Mouse (Mus musculus) heart, embryonic 11.5 days (tissue): ENCODE results near the gene Bcas3. TPM values are rescaled to one million over a fixed set of nuclear protein-coding genes. Genes with fewer than 3 reads are reported as not detected.

Experiments used
- ATAC-seq: fragments of 200-750 bp; cut with Nextera tagmentation; replicated peaks from 2 replicates; pipeline ENCODE4 v1.8.0; 2017; ENCODE audit warnings: moderate library complexity; ENCODE audit not compliant: insufficient number of reproducible peaks, low FRiP score, low TSS enrichment
- H3K27ac ChIP-seq: fragments of 300-500 bp; sonication (generic); 2 replicates; pipeline ENCODE4 v1.5.1; 2014; ENCODE audit warnings: mild to moderate bottlenecking, low read depth, low read length
- H3K27me3 ChIP-seq: fragments of 300-500 bp; sonication (generic); 2 replicates; pipeline ENCODE4 v1.6.1; 2014; ENCODE audit warnings: mild to moderate bottlenecking, low read length, mixed read lengths; ENCODE audit not compliant: control insufficient read depth, insufficient read depth
- H3K36me3 ChIP-seq: fragments of 300-500 bp; sonication (generic); 2 replicates; pipeline ENCODE4 v1.6.1; 2014; ENCODE audit warnings: mild to moderate bottlenecking, low read length, moderate library complexity, mixed read lengths; ENCODE audit not compliant: control insufficient read depth, insufficient read depth
- H3K4me1 ChIP-seq: fragments of 300-500 bp; sonication (generic); 2 replicates; pipeline ENCODE4 v1.6.1; 2014; ENCODE audit warnings: low read length; ENCODE audit not compliant: control insufficient read depth, insufficient read depth
- H3K4me2 ChIP-seq: fragments of 300-500 bp; sonication (generic); 2 replicates; pipeline ENCODE4 v1.6.1; 2014; ENCODE audit warnings: mild to moderate bottlenecking, moderate library complexity
- H3K4me3 ChIP-seq: fragments of 300-500 bp; sonication (generic); 2 replicates; pipeline ENCODE4 v1.5.1; 2014; ENCODE audit warnings: low read depth, low read length
- H3K9ac ChIP-seq: fragments of 300-500 bp; sonication (generic); 2 replicates; pipeline ENCODE4 v1.6.1; 2014; ENCODE audit warnings: mild to moderate bottlenecking, low read depth, low read length, moderate library complexity
- H3K9me3 ChIP-seq: fragments of 300-500 bp; sonication (generic); replicated peaks from 2 replicates; pipeline ENCODE4 v1.6.1; 2016; ENCODE audit warnings: low read length; ENCODE audit not compliant: control insufficient read depth
- WGBS: fragments of 180-500 bp; shearing (Covaris S2); extraction: QIAGEN DNeasy Blood & Tissue Kit; methylation state at CpG from one replicate; pipeline ENCODE4 v1.1.7; 2014; ENCODE audit not compliant: insufficient replicate concordance; 5-methylcytosine and 5-hydroxymethylcytosine counted together
- polyA plus RNA-seq: library from polyadenylated mRNA; unstranded; fragments of >200 nt; fragmentation: Nextera tagmentation; extraction: Ambion mirVana; gene quantifications from 2 replicates; pipeline ENCODE4 v1.2.1, GENCODE M21; 2014

Bcas3 gene
- polyA plus RNA-seq, 1 experiment from 2014 or later = 22.8 TPM

- no peak overlapping the region for H3K27ac ChIP-seq
- H3K9me3 ChIP-seq = no peaks in the 10 kb centered on the region
- peak overlapping the region; percentile 53 for H3K4me2 ChIP-seq
- H3K4me1 ChIP-seq = no peaks in the 10 kb centered on the region
- H3K36me3 ChIP-seq = no peaks in the 10 kb centered on the region
- H3K9ac ChIP-seq = no peak overlapping the region
- no peak for ATAC-seq
- H3K4me3 ChIP-seq = no peak overlapping the region
- H3K27me3 ChIP-seq = no peaks in the 10 kb centered on the region
- 10% methylated on average over 12 of the region's 12 CpGs for WGBS
Measured at GRCm38 (mm10) chr11:85474326-85474725, 121.4 kb downstream of the Bcas3 start.

- no peak overlapping the region for H3K4me3 ChIP-seq
- ATAC-seq = no peak
- H3K9ac ChIP-seq = no peak overlapping the region
- no peaks in the 10 kb centered on the region for H3K36me3 ChIP-seq
- H3K27me3 ChIP-seq = no peaks in the 10 kb centered on the region
- H3K4me1 ChIP-seq = no peaks in the 10 kb centered on the region
- no peak overlapping the region for H3K4me2 ChIP-seq
- H3K9me3 ChIP-seq = no peaks in the 10 kb centered on the region
- WGBS = 68% methylated on average over 6 of the region's 6 CpGs
- no peak overlapping the region for H3K27ac ChIP-seq
Measured at GRCm38 (mm10) chr11:85482737-85483467, 129.9 kb downstream of the Bcas3 start.

GRCm38 (mm10) chr11:85485197-85485940 is 132.4 kb downstream of the Bcas3 start:
- no peak overlapping the region for H3K4me2 ChIP-seq
- H3K27ac ChIP-seq = no peak overlapping the region
- 85% methylated on average over 6 of the region's 6 CpGs for WGBS
- no peaks in the 10 kb centered on the region for H3K36me3 ChIP-seq
- H3K4me1 ChIP-seq = no peaks in the 10 kb centered on the region
- no peak overlapping the region for H3K4me3 ChIP-seq
- no peaks in the 10 kb centered on the region for H3K9me3 ChIP-seq
- no peak overlapping the region for H3K9ac ChIP-seq
- ATAC-seq = no peak
- no peaks in the 10 kb centered on the region for H3K27me3 ChIP-seq

- H3K4me1 ChIP-seq = peaks cover 2% of the 10 kb centered on the region; the same call in 1 of the 2 replicates
- H3K4me3 ChIP-seq = no peak overlapping the region
- no peak overlapping the region for H3K27ac ChIP-seq
- H3K9ac ChIP-seq = no peak overlapping the region
- H3K4me2 ChIP-seq = no peak overlapping the region
- no peaks in the 10 kb centered on the region for H3K36me3 ChIP-seq
- H3K27me3 ChIP-seq = no peaks in the 10 kb centered on the region
- WGBS = 62% methylated on average over 7 of the region's 7 CpGs
- H3K9me3 ChIP-seq = no peaks in the 10 kb centered on the region
- ATAC-seq = no peak
Measured at GRCm38 (mm10) chr11:85487501-85487900, 134.5 kb downstream of the Bcas3 start.

- ATAC-seq = no peak
- Histone ChIP-seq H3K36me3 (no peaks in the 10 kb centered on the region), H3K9ac (no peak overlapping the region), H3K27me3 (no peaks in the 10 kb centered on the region), H3K9me3 (no peaks in the 10 kb centered on the region), H3K4me3 (no peak overlapping the region), H3K4me2 (peak overlapping the region; percentile 52), H3K27ac (peak overlapping the region; percentile 51; the same call in 1 of the 2 replicates), H3K4me1 (peaks cover 2% of the 10 kb centered on the region; the same call in 1 of the 2 replicates)
- 3% methylated on average over 12 of the region's 12 CpGs for WGBS
Measured at GRCm38 (mm10) chr11:85492231-85492630, 139.3 kb downstream of the Bcas3 start.

- 34% methylated on average over 3 of the region's 3 CpGs for WGBS
- H3K9ac ChIP-seq = no peak overlapping the region
- H3K36me3 ChIP-seq = no peaks in the 10 kb centered on the region
- no peaks in the 10 kb centered on the region for H3K27me3 ChIP-seq
- peak overlapping the region; percentile 51 for H3K27ac ChIP-seq
- no peaks in the 10 kb centered on the region for H3K9me3 ChIP-seq
- no peak overlapping the region for H3K4me3 ChIP-seq
- no peak overlapping the region; the same call in 1 of the 2 replicates for H3K4me2 ChIP-seq
- no peak for ATAC-seq
- H3K4me1 ChIP-seq = peaks cover 2% of the 10 kb centered on the region; the same call in 1 of the 2 replicates
Measured at GRCm38 (mm10) chr11:85492666-85493065, 139.7 kb downstream of the Bcas3 start.

GRCm38 (mm10) chr11:85499561-85499960 is 146.6 kb downstream of the Bcas3 start:
- 67% methylated on average over 5 of the region's 5 CpGs for WGBS
- no peak overlapping the region for H3K4me3 ChIP-seq
- no peak for ATAC-seq

GRCm38 (mm10) chr11:85502031-85502430 is 149.1 kb downstream of the Bcas3 start:
- WGBS = 62% methylated on average over 3 of the region's 3 CpGs
- H3K9me3 ChIP-seq = no peaks in the 10 kb centered on the region
- no peaks in the 10 kb centered on the region for H3K27me3 ChIP-seq
- no peak for ATAC-seq
- no peak overlapping the region for H3K9ac ChIP-seq
- H3K27ac ChIP-seq = no peak overlapping the region
- no peak overlapping the region for H3K4me3 ChIP-seq
- no peak overlapping the region for H3K4me2 ChIP-seq
- no peaks in the 10 kb centered on the region for H3K4me1 ChIP-seq
- no peaks in the 10 kb centered on the region for H3K36me3 ChIP-seq

More at GRCm38 (mm10) chr11:85499561-85499960, 146.6 kb downstream of the Bcas3 start:
- Histone ChIP-seq H3K4me1 (no peaks in the 10 kb centered on the region), H3K36me3 (no peaks in the 10 kb centered on the region), H3K9me3 (no peaks in the 10 kb centered on the region), H3K27me3 (no peaks in the 10 kb centered on the region), H3K27ac (no peak overlapping the region), H3K9ac (no peak overlapping the region), H3K4me2 (no peak overlapping the region)
